Mouse (Mus musculus) myocyte (in vitro differentiated cells): Measurements from ENCODE around the gene Thoc2. TPM values are rescaled to one million over a fixed set of nuclear protein-coding genes. Genes with fewer than 3 reads are reported as not detected.
"Not testable (repeated sequence)": the region's sequence is repeated elsewhere in the genome, so short reads cannot be mapped to it uniquely, and the experiment has no call there.

Source experiments
- H3K27me3 ChIP-seq: one replicate; pipeline ENCODE4 v1.6.1; 2011; ENCODE audit not compliant: control insufficient read depth, insufficient read depth, insufficient read length
- H3K36me3 ChIP-seq: one replicate; pipeline ENCODE4 v1.6.1; 2011; ENCODE audit not compliant: control insufficient read depth, insufficient read depth
- H3K4me2 ChIP-seq: one replicate; pipeline ENCODE4 v1.6.1; 2011; ENCODE audit warnings: low read depth, control low read depth
- H3K4me3 ChIP-seq: one replicate; pipeline ENCODE4 v1.5.1; 2011; ENCODE audit warnings: mild to moderate bottlenecking, control low read depth, moderate library complexity
- H3K79me2 ChIP-seq: one replicate; pipeline ENCODE4 v1.6.1; 2011; ENCODE audit not compliant: control insufficient read depth, insufficient read depth
- H3ac ChIP-seq: one replicate; pipeline ENCODE4 v1.6.1; 2011; ENCODE audit not compliant: control insufficient read depth, insufficient read length
- CEBPB ChIP-seq: IDR thresholded peaks from 2 replicates; pipeline ENCODE4 v1.6.1; 2011; ENCODE audit warnings: mild to moderate bottlenecking, moderate library complexity; ENCODE audit not compliant: poor library complexity, insufficient read depth, severe bottlenecking
- E2F4 ChIP-seq: IDR thresholded peaks from one replicate; pipeline ENCODE4 v1.6.1; 2011; ENCODE audit warnings: mild to moderate bottlenecking, control low read depth, moderate library complexity; ENCODE audit not compliant: insufficient read depth
- MAX ChIP-seq: IDR thresholded peaks from one replicate; pipeline ENCODE4 v1.6.1; 2011; ENCODE audit warnings: low read depth, mild to moderate bottlenecking, control low read depth
- MYOD1 ChIP-seq, 3 experiments: IDR thresholded peaks; one replicate each; pipeline ENCODE4 v1.6.1; 2011; ENCODE audit warnings: control low read depth in 2 of 3, low read depth in 2 of 3, mild to moderate bottlenecking in 2 of 3, moderate library complexity in 1 of 3; ENCODE audit not compliant: insufficient read length in 2 of 3, control insufficient read depth in 1 of 3
- MYOG ChIP-seq, 3 experiments: IDR thresholded peaks; one replicate each; pipeline ENCODE4 v1.6.1; 2011; ENCODE audit warnings: control low read depth in 2 of 3, low read depth in 2 of 3, mild to moderate bottlenecking in 2 of 3; ENCODE audit not compliant: insufficient read length in 2 of 3, control insufficient read depth in 1 of 3, insufficient read depth in 1 of 3
- POLR2A ChIP-seq: IDR thresholded peaks from one replicate; pipeline ENCODE4 v1.6.1; 2011; ENCODE audit warnings: low read depth, mild to moderate bottlenecking, control low read depth, moderate library complexity; ENCODE audit not compliant: insufficient read length
- POLR2AphosphoS2 ChIP-seq: IDR thresholded peaks from one replicate; pipeline ENCODE4 v1.6.1; 2011; ENCODE audit warnings: low read depth, control low read depth; ENCODE audit not compliant: insufficient read length
- REST ChIP-seq: IDR thresholded peaks from one replicate; pipeline ENCODE4 v1.6.1; 2011; ENCODE audit warnings: mild to moderate bottlenecking, control low read depth, moderate library complexity; ENCODE audit not compliant: insufficient read depth, insufficient read length
- SRF ChIP-seq: IDR thresholded peaks from one replicate; pipeline ENCODE4 v1.6.1; 2011; ENCODE audit warnings: low read depth; ENCODE audit not compliant: control insufficient read depth, insufficient read length
- TCF12 ChIP-seq: IDR thresholded peaks from one replicate; pipeline ENCODE4 v1.6.1; 2011; ENCODE audit warnings: mild to moderate bottlenecking, control low read depth; ENCODE audit not compliant: poor library complexity, insufficient read depth, severe bottlenecking
- TCF3 ChIP-seq: IDR thresholded peaks from one replicate; pipeline ENCODE4 v1.6.1; 2011; ENCODE audit warnings: low read depth, control low read depth; ENCODE audit not compliant: insufficient read length
- USF1 ChIP-seq: IDR thresholded peaks from one replicate; pipeline ENCODE4 v1.6.1; 2011; ENCODE audit warnings: low read depth, mild to moderate bottlenecking, control low read depth, moderate library complexity
- polyA plus RNA-seq: library from polyadenylated mRNA; unstranded; fragments of >200 nt; fragmentation: generic; extraction: Trizol; gene quantifications from one replicate; pipeline ENCODE4 v1.2.1, GENCODE M21; 2012; ENCODE audit warnings: missing spikeins

Thoc2 gene
- polyA plus RNA-seq: 4.0 TPM

- no peak within 1 kb of the TSS for H3K4me2 ChIP-seq
- no peak within 1 kb of the TSS for H3ac ChIP-seq
- no peaks in the 10 kb centered on the region for H3K36me3 ChIP-seq
- H3K4me3 ChIP-seq: no peak within 1 kb of the TSS
- TF ChIP-seq TCF12 (no peak), POLR2A (no peak), TCF3 (no peak), MYOD1 (IDR thresholded peaks at IDR 0.05; ENCODE audit: control insufficient read depth in 1 of 3, insufficient read length in 2 of 3, low read depth in 2 of 3) (no peak), USF1 (no peak), POLR2AphosphoS2 (no peak), MYOG (IDR thresholded peaks at IDR 0.05; ENCODE audit: control insufficient read depth in 1 of 3, insufficient read depth in 1 of 3, insufficient read length in 2 of 3, low read depth in 2 of 3) (no peak), E2F4 (no peak), SRF (no peak), CEBPB (no peak), MAX (no peak), REST (no peak)
- no peaks in the 10 kb centered on the region for H3K79me2 ChIP-seq
- H3K27me3 ChIP-seq: no peaks in the 10 kb centered on the region
Measured at GRCm38 (mm10) chrX:41920574-41920973, at the start of gene Thoc2. Thoc2 (minus strand) TSS chrX:41920674.

- Histone ChIP-seq H3K4me2 (no peak overlapping the region), H3K79me2 (no peaks in the 10 kb centered on the region), H3K27me3 (no peaks in the 10 kb centered on the region), H3K4me3 (no peak overlapping the region), H3ac (no peak overlapping the region), H3K36me3 (no peaks in the 10 kb centered on the region)
- TF ChIP-seq CEBPB (no peak), MAX (no peak), POLR2AphosphoS2 (no peak), E2F4 (no peak), TCF3 (no peak), MYOG (IDR thresholded peaks at IDR 0.05; ENCODE audit: control insufficient read depth in 1 of 3, insufficient read depth in 1 of 3, insufficient read length in 2 of 3, low read depth in 2 of 3) (no peak), REST (no peak)
Measured at GRCm38 (mm10) chrX:41970096-41970495, 49.6 kb upstream of the Thoc2 start.

GRCm38 (mm10) chrX:41969341-41969740 is 48.9 kb upstream of the Thoc2 start:
- TF ChIP-seq MAX (no peak), MYOG (IDR thresholded peaks at IDR 0.05; ENCODE audit: control insufficient read depth in 1 of 3, insufficient read depth in 1 of 3, insufficient read length in 2 of 3, low read depth in 2 of 3) (no peak), POLR2A (no peak)
- Histone ChIP-seq H3K79me2 (no peaks in the 10 kb centered on the region), H3ac (no peak overlapping the region), H3K27me3 (no peaks in the 10 kb centered on the region), H3K4me3 (no peak overlapping the region), H3K36me3 (no peaks in the 10 kb centered on the region), H3K4me2 (no peak overlapping the region)

- Histone ChIP-seq H3ac (no peak overlapping the region), H3K79me2 (no peaks in the 10 kb centered on the region), H3K4me2 (no peak overlapping the region), H3K4me3 (no peak overlapping the region), H3K36me3 (no peaks in the 10 kb centered on the region), H3K27me3 (no peaks in the 10 kb centered on the region)
- no peak for TF ChIP-seq TCF3
- TF ChIP-seq SRF: no peak
- TF ChIP-seq MAX: no peak
- no peak for TF ChIP-seq TCF12
- TF ChIP-seq MYOD1 (IDR thresholded peaks at IDR 0.05; ENCODE audit: control insufficient read depth in 1 of 3, insufficient read length in 2 of 3, low read depth in 2 of 3): no peak
- TF ChIP-seq REST: no peak
- no peak for TF ChIP-seq E2F4
- TF ChIP-seq POLR2A: no peak
- no peak for TF ChIP-seq MYOG (IDR thresholded peaks at IDR 0.05; ENCODE audit: control insufficient read depth in 1 of 3, insufficient read depth in 1 of 3, insufficient read length in 2 of 3, low read depth in 2 of 3)
- no peak for TF ChIP-seq POLR2AphosphoS2
- TF ChIP-seq USF1: no peak
- TF ChIP-seq CEBPB: no peak
Measured at GRCm38 (mm10) chrX:41957161-41957560, 36.7 kb upstream of the Thoc2 start.

- no peaks in the 10 kb centered on the region for H3K79me2 ChIP-seq
- H3K36me3 ChIP-seq: no peaks in the 10 kb centered on the region
- H3ac ChIP-seq: no peak overlapping the region
- TF ChIP-seq POLR2A (no peak), MAX (no peak), REST (no peak), MYOD1 (IDR thresholded peaks at IDR 0.05; ENCODE audit: control insufficient read depth in 1 of 3, insufficient read length in 2 of 3, low read depth in 2 of 3) (no peak), SRF (no peak), MYOG (IDR thresholded peaks at IDR 0.05; ENCODE audit: control insufficient read depth in 1 of 3, insufficient read depth in 1 of 3, insufficient read length in 2 of 3, low read depth in 2 of 3) (no peak), TCF12 (no peak), TCF3 (no peak), E2F4 (no peak), POLR2AphosphoS2 (no peak), CEBPB (no peak), USF1 (no peak)
- H3K4me2 ChIP-seq: no peak overlapping the region
- no peak overlapping the region for H3K4me3 ChIP-seq
- no peaks in the 10 kb centered on the region for H3K27me3 ChIP-seq
Measured at GRCm38 (mm10) chrX:41941840-41942239, 21.4 kb upstream of the Thoc2 start.

- not testable (repeated sequence) for H3K4me3 ChIP-seq, H3K36me3 ChIP-seq, H3ac ChIP-seq, H3K79me2 ChIP-seq, H3K4me2 ChIP-seq, H3K27me3 ChIP-seq
Measured at GRCm38 (mm10) chrX:41931821-41932220, 11.3 kb upstream of the Thoc2 start.
